Comparison of ENCODE assay signal across 1 mouse cellular context in genomic region chr3:135290249-135290894, GRCm38 (mm10).
TF ChIP-seq lines count a peak whose summit lies in the region.

No protein-coding gene starts in this region.

TF ChIP-seq in MEL, 35 proteins besides CTCF, POLR2A, EP300 and RAD21 (continued from another document):
- TF ChIP-seq ZC3H11A (IDR thresholded peaks at IDR 0.05; ENCODE audit: low read depth, low read length) (peak; percentile 85), SMC3 (IDR thresholded peaks at IDR 0.05; ENCODE audit: low read depth, low read length) (peak; percentile 86), BHLHE40 (IDR thresholded peaks at IDR 0.05; ENCODE audit: borderline replicate concordance, low read depth, low read length) (no peak)
TF ChIP-seq in MEL: peak in this region for 2.
